Mouse (Mus musculus) frontal cortex, postnatal 25 days (tissue): ENCODE results near the gene Tigd2.
"Not testable (repeated sequence)": the region's sequence is repeated elsewhere in the genome, so short reads cannot be mapped to it uniquely, and the experiment has no call there.

ENCODE experiments used
- DNase-seq, 2 experiments: peaks; one replicate each; pipeline ENCODE4 v3.0.0; 2022; ENCODE audit warnings: low spot score in 2 of 2

Gene Tigd2

DNA sequence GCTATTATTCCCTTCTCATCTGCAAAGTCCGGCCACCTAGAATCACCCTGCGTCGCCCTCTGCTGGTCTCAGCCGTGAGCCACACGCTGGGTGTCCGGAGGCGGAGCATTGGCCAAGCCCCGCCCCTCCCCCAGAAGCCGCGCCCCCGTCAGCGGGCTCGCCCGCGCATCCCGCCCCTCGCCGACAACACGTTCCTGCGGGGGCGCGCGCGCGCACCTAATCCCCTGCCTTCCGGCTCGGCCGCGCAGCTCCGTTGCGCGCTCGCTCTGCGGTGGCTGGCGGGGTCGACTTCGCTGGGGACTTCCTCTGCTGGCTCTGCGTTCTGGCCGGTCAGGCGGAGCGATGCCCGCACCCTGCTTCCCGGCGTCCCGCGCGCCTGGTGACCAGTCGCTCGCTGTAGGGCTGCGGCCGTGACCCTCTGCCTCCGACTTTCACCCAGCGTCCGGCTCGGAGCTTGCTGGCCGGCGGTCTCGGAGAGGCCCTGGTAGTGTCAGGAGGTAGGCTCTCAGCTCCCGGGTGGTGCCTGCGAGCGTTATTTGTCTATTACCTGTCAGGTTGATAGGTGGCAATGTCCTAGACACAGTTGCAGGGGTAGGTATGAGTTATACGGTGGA, at the start of gene Tigd2:
TSS of gene Tigd2 (plus strand) at position 186 of the 614 bp plus-strand sequence.
- peak; percentile 77 to 85 for DNase-seq

DNA sequence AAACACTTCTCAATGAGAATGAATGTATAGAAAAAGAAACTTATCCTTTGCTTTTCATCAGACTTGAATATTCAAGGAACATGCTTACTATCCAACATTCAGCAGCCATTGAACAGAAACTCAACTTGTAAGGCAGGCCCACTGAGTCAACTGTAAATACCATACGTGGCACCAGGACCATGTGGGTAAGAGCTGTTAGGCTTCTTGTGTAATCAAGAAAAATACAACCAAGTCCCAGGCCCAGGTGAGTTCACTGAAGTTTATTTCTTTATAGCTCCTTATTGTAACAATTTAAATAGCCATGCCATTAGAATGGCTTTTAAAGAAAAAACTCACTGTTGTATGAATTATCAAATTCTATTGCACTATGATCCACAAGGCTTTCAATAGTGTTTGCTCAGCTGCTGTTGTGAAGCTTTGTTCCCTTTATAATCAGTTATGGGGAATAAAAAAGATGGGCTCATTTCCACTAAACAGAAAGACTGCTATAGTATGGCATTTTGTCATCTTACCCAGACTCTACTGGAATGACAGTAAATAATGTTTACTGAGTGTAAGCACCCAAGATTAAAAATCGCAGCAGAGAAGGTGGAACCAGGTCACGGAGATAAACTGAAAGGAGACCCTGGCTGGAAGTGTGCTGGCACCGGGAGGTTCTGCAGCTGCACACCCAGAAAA, 46.7 kb upstream of the Tigd2 start:
- no peak for DNase-seq

GRCm38 (mm10) chr6:59162887-59163286, 45.8 kb upstream of the Tigd2 start:
- DNase-seq, result no peak

GRCm38 (mm10) chr6:59163407-59163806, 45.3 kb upstream of the Tigd2 start:
- DNase-seq, result no peak

DNA sequence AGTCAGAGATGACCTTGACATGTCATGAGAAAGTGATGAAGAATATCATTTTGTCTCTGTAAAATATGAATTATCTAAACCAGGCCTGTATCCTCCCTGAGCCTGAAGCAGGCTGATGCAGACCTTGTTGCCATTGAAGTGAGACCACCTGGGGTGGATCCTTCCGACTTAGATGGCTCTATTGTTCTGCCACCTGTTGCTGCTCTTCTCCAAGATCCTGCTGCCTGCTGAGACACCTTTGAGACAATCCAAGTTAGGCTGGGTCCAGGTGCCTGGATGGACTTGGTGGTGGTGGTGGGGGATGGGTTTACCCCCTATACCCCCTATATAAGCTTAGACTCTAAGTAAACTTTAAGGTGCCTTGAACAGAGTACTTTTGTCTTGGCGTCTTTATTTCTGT, 39.7 kb upstream of the Tigd2 start:
- no peak for DNase-seq

DNA sequence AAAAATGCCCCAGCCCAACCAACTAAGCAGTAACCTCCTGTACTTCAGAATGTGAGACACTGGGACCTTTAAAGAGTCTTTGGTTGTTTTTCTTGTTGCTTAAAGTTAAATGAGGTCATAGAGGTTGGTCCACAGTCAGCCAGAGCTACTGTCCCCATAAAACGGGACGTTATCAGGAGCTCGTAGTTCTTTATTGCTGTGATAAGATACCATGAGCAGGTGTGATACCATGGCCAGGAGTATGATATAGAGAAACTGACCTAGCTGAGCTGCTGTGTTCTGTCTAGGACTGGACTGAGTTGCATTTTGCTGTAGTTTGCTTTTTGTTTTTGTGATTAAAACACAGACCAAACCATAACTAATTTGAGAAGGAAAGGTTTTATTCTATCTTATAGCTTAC, 37.4 kb upstream of the Tigd2 start:
- no peak for DNase-seq

DNA sequence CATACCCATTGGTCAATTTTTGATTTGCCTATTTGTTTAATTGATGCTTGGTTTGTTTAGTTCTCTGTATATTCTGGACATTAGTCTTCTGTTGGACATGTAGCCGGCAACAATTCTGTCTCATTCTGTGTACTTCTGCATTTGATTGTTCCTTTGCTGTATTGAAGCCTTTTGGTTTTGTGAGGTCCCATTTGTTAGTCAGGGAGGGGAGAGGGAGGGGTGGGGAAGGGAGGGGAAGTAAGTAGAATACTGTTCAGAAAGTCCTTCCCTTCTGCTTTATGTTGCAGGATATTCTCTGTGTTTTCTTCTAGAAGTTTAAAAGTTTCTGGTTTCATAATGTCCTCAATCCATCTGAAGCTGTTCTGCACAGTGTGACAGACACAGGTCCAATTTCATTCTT, 34.7 kb upstream of the Tigd2 start:
- DNase-seq, result no peak

- no peak for DNase-seq
These were observed 30.6 kb upstream of the Tigd2 start for GRCm38 (mm10) chr6:59178051-59178450.

DNA sequence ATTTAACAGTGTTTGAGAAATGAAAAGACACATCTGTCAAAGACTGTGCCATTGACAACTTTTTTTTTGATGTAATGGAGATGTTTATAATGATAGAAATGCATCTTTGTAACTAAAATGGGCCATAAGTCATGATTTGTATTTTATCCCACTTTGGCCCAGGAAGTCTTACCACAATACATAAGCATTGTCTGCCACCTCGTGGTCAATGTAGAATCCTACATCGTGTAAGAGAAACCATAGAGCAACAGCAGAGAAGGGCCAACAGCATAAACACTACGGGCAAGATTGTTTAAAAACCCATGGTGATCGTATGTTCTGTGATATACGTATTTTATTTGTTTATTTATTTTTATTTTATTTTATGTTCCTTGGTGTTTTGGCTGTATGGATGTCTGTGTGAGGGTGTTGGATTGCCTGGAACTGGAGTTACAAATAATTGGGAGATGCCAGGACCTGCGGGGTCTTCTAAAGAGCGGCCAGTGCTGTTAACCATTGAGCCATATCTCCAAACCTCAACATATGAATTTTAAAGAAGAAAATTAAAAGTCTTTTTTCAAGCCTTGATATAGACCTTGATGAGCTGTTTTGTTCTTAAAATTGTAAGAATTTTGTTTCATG, 28.2 kb upstream of the Tigd2 start:
- DNase-seq, result peak in 1 of 2 experiments; percentile 38

DNA sequence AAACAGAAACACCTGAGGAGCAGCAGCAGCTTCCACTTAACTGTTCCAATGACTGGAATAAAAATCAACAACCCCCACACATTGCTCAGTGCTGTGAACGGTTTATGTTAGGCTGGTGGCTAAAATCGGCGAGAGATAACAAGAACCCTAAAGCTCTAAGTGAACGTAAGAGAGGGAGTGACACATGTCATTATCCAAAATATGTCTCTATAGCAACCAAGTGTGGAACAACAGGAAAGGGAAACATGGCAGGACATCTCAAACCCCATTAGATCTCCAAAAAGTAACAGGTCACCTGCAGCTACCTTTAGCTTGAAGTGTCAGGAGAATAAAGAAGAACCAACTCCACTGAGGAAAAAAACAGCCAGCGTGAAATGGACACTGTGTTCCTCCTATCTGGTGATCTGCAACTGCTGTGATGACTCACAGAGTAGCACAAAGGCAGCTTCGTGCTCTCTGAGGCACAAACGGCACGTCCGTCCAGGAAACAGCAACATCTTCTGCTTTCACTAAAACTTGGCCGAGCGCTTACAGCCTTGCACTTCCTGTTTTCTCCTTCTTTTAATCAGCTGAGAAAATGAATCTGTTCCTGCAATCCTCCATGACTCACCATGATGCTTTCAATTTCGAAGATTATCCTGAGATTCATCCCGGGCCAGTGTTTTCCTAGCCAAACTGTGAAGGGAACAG, 23.5 kb upstream of the Tigd2 start:
- no peak for DNase-seq

DNA sequence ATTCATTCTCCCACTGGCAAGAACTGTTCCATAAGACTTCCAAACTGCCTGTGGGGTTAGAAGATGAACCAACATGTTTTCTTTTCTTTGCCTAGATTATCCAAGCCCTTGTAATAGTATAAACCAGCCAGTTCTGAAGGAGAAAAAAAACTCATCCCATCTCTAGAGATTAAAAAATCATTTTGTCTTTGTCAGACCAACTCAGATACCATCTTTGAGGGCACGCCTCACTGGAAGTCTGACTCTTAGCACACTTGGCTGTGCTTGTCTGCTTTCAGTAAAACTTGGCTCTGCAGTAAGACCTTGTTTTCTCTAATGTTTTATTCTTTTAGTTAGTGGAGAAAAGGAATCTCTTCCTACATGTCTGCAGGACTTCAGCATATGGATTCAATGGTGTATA, 18.7 kb upstream of the Tigd2 start:
- no peak for DNase-seq

GRCm38 (mm10) chr6:59194518-59194917, 14.2 kb upstream of the Tigd2 start:
- not testable (repeated sequence) for DNase-seq

DNA sequence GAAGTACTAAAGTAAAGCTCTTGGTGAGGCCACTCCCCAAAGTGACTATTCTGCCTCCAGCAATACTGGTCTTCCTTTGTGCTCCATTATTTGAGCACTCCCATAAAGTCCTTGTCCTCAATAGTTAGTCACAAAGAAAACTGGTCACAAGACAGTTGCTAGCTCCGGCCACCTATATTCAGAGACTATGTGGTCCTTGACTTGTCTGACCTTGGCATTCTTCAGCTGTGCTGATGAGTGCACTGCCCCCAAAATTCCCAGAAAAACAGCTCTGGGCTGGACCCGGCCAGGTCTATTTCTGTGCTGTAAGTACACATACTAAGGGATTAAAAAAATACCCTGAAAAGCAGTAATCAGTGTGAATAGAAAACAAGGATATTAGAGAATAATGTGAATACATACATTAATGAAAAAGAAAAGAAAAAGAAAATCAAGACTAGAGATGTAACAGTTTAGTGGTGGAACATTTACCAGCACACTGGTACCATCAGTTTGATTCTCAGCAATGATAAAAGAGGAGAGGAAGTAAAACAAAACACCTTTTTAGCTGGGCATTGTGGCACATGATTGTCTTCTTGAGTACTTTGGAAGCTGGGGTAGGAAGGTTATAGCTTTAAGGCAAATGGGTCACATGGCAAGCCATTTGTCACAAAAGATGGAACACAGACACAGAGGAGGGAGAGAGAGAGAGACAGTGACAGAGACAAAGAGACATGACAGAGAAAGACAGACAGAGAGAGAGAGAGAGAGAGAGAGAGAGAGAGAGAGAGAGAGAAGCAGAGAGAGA, 12.6 kb upstream of the Tigd2 start:
- no peak for DNase-seq

DNA sequence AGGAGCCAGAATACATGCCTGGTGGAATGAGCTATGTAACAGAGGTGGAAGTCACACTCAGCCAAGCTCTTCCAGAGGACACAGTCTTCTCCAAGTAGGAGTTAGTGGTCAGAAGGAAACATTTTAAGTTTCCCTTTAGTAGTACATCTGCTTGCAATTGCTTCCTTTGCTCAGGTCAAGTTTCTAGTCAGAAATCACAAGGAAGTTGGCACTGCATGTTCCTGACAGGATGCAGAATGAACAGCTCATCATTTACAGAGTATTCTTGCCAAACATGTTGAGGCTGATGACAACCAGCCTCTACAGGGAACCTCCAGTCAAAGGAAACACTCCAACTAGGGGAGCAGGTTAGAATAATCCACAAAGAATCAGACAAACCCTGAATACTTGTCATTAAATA, 11.9 kb upstream of the Tigd2 start:
- no peak for DNase-seq

- DNase-seq, result no peak
These were observed 10.3 kb upstream of the Tigd2 start for GRCm38 (mm10) chr6:59198356-59198755.

GRCm38 (mm10) chr6:59199021-59199420, 9.6 kb upstream of the Tigd2 start:
- DNase-seq, result no peak

DNA sequence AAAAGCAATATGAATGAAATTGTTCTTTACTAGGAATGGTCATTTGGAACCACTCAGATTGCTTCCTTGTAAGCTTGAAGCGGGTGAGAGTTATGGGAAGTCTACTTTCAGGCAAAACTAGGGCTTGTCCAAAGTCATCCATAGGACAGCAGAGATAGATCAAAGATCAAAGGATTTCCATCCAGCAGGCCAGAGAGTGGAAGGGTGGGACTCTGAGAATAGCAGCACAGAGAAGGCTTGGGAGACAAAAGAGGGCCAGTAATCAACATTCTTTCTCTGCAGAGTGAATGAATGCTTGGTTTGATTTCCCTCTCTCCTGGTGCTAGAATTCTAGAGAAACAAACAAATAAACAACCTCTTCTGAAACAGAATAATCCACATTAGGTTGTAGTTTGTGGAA, 1.1 kb upstream of the Tigd2 start:
- no peak for DNase-seq

DNA sequence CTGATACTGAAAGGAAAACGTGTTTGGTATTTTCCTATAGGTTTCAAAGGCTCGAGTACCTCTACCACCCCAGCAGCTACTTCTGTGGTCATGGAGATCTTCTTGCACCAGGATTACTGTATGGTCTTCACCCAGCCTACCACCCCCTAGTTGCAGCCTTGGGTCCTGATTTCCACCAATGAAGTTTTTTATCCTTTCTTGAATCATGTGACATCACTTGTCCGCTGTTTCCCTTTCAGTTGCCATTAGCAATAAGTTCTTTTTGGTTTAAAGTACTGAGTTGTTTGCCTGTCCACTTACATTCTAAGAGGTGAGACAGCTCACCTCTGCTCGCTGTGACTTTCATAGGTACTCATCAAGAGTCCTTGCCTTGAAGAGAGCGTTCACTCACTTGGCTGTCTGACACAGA, 633 bp downstream of the Tigd2 start:
- DNase-seq, result no peak

GRCm38 (mm10) chr6:59233191-59233590, 24.5 kb downstream of the Tigd2 start:
- DNase-seq, result no peak

GRCm38 (mm10) chr6:59233651-59234050, 25.0 kb downstream of the Tigd2 start:
- DNase-seq, result no peak

- DNase-seq, result peak; percentile 25 to 46
These were observed 41.0 kb downstream of the Tigd2 start for GRCm38 (mm10) chr6:59249675-59250074.

DNA sequence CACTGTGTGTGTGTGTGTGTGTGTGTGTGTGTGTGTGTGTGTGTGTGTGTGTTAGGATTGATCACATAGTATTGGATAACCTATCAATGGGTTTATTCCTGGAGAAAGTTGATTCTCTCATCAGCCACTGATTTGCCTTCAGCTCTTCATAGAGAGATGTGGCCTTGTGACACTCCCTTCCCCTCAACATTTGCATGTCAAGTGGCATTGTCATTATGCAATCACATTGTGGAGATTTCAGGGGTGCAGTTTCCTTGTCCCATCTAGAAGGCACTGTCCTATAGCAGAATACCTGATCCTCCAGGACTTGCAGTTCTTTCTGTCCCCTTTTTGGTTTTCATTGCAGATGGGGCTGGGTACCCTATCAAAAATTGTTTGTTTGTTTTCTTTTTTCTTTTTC, 41.9 kb downstream of the Tigd2 start:
- DNase-seq, result no peak
